Comparison of ENCODE assay signal across 9 mouse cellular contexts in the genomic region with DNA sequence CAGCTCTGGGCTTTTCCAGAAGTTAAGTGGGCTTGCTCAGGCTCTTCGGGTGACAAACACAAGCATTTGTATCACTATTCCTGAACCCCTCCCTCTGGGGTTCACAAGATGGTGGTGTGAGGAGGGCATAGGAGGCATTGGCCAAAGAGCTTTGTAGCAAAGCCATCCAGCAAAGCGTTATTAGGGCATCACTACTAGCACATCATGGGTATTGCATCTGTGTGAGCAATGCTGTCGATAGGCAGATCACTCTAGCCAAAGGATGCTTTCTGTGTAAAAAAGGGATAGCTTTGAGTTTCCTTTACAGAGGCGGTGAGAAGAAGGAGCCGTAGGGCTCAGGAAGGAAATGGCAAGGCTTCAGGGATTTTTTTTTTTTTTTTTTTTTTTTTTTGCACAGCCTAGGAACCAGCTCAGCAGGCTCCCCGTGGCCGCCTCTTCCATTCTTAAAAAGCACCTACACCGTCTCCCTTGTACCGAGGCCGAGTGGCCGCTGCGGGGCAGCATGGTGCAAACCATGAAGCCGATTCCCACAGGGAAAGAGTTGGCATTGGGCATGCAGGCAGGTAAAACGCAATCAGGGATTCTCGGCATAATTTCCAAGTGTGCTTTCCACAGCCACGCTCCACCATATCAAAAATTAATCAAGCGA. TPM values are rescaled to one million over a fixed set of nuclear protein-coding genes. Genes with fewer than 3 reads are reported as not detected.
DNase-seq lines count a peak whose midpoint lies in the region; ATAC-seq lines count a peak whose summit lies in the region.
"Had no signal": no experiment of that assay in that cellular context is flagged by ENCODE, and none has a peak within 500 bp of the region (broad histone marks: within the 10 kb centered on the region; RNA-seq: fewer than 3 reads in every experiment).

No protein-coding gene starts in this region.

- 11% methylated on average over 17 of the region's 17 CpGs for WGBS in forebrain, embryonic 15.5 days

- no peak overlapping the region for H3K27ac ChIP-seq in forebrain, embryonic 15.5 days (replicated peaks)

- H3K4me2 ChIP-seq in forebrain, embryonic 15.5 days (replicated peaks), result peak overlapping the region; percentile 31

- H3K27me3 ChIP-seq in forebrain, embryonic 15.5 days, result no peaks in the 10 kb centered on the region

- H3K9ac ChIP-seq in forebrain, embryonic 15.5 days (replicated peaks), result no peak overlapping the region

- intact Hi-C loops in heart, postnatal 14 days (cut with DNase I), result no loop called here

- H3K4me1 ChIP-seq in forebrain, embryonic 15.5 days, result peaks cover 13% of the 10 kb centered on the region

- H3K36me3 ChIP-seq in forebrain, embryonic 15.5 days, result no peaks in the 10 kb centered on the region

- ATAC-seq in forebrain, embryonic 15.5 days (replicated peaks), result peak; percentile 81

- no peaks in the 10 kb centered on the region for H3K9me3 ChIP-seq in forebrain, embryonic 15.5 days

- H3K4me3 ChIP-seq in forebrain, embryonic 15.5 days, result no peak overlapping the region
- H3K4me3 ChIP-seq: erythroblast, embryonic 14.5 days had no signal

- DNase-seq in NIH3T3 (ENCODE audit: low read depth), result peak; percentile 74
- peak; percentile 74 for DNase-seq in cerebellum, adult 11-12 months
- DNase-seq in heart, postnatal 14 days, result peak; percentile 80 to 83
- peak; percentile 86 for DNase-seq in layer of hippocampus, adult 11-12 months (ENCODE audit: low spot score)
- DNase-seq in lung, adult 18-20 months, result peak; percentile 80 to 84
- peak; percentile 82 for DNase-seq in ovary, postnatal 36 days (ENCODE audit: low spot score)
- DNase-seq in natural killer cell, adult 2 months (ENCODE audit: low spot score in 2 of 2), result no peak

RNA-seq across cellular contexts. Expression of a gene that starts 26.2 kb away (rescaled TPM):
- 5.9 and 7.6 TPM in 2 replicates for polyA plus RNA-seq in forebrain, embryonic 15.5 days (2015; fragmentation: Nextera tagmentation; extraction: Ambion mirVana)
- 1 to 10 TPM; 9.3 to 9.9 TPM for total RNA-seq in heart, postnatal 14 days (2021)
- polyA plus RNA-seq: erythroblast, embryonic 14.5 days had no signal

Comparison
In these comparisons a context has a peak if more than half of its experiments do, and no peak if none do; other contexts are left out.
1. DNase-seq: peak in NIH3T3 (single experiment), cerebellum, adult 11-12 months (single experiment), heart, postnatal 14 days (2 of 2), layer of hippocampus, adult 11-12 months (single experiment), lung, adult 18-20 months (2 of 2) and ovary, postnatal 36 days (single experiment); none in natural killer cell, adult 2 months (0 of 2).